Mouse (Mus musculus) liver, adult 2 months (tissue): ENCODE results near the gene Golga4. TPM values are rescaled to one million over a fixed set of nuclear protein-coding genes. Genes with fewer than 3 reads are reported as not detected.

Experiments
- DNase-seq: peaks from one replicate; pipeline ENCODE4 v3.0.0-alpha.2; 2011; ENCODE audit warnings: low read depth, low spot score; ENCODE audit errors: extremely low read depth
- H3K27ac ChIP-seq: fragments of 200-500 bp; replicated peaks from 2 replicates; pipeline ENCODE4 v1.5.1; 2012; ENCODE audit warnings: low read depth, mild to moderate bottlenecking, control low read depth, inconsistent platforms, low read length; ENCODE audit not compliant: insufficient read depth
- H3K27me3 ChIP-seq: fragments of 200-500 bp; 2 replicates; pipeline ENCODE4 v1.6.1; 2012; ENCODE audit warnings: mild to moderate bottlenecking, moderate library complexity, low read length, inconsistent platforms; ENCODE audit not compliant: control insufficient read depth, insufficient read depth
- H3K36me3 ChIP-seq: fragments of 200-500 bp; 2 replicates; pipeline ENCODE4 v1.6.1; 2012; ENCODE audit warnings: low read length, inconsistent platforms; ENCODE audit not compliant: control insufficient read depth, insufficient read depth
- H3K4me1 ChIP-seq: fragments of 200-500 bp; 2 replicates; pipeline ENCODE4 v1.6.1; 2011; ENCODE audit warnings: low read length; ENCODE audit not compliant: control insufficient read depth, insufficient read depth
- H3K4me3 ChIP-seq: fragments of 200-500 bp; 2 replicates; pipeline ENCODE4 v1.5.1; 2011; ENCODE audit warnings: low read depth, mild to moderate bottlenecking, control low read depth, low read length, moderate library complexity; ENCODE audit not compliant: insufficient read depth
- H3K79me2 ChIP-seq: fragments of 200-500 bp; 2 replicates; pipeline ENCODE4 v1.6.1; 2012; ENCODE audit warnings: inconsistent platforms, mild to moderate bottlenecking, low read length, moderate library complexity; ENCODE audit not compliant: control insufficient read depth, insufficient read depth
- H3K9ac ChIP-seq: fragments of 200-500 bp; 2 replicates; pipeline ENCODE4 v1.6.1; 2012; ENCODE audit warnings: low read depth, mild to moderate bottlenecking, control low read depth, inconsistent platforms, low read length
- CTCF ChIP-seq: fragments of 200-500 bp; IDR thresholded peaks from 2 replicates; pipeline ENCODE4 v1.5.1; 2011; ENCODE audit warnings: low read depth, low read length, control low read depth
- POLR2A ChIP-seq: fragments of 200-500 bp; IDR thresholded peaks from 2 replicates; pipeline ENCODE4 v1.6.1; 2011; ENCODE audit warnings: low read length, control low read depth; ENCODE audit not compliant: insufficient read depth; ENCODE audit errors: extremely low read depth
- WGBS: fragments of 180-500 bp; shearing (Covaris S2); methylation state at CpG from one replicate; pipeline ENCODE4 v1.1.7; 2018; 5-methylcytosine and 5-hydroxymethylcytosine counted together
- polyA plus RNA-seq: library from polyadenylated mRNA; depleted of rRNA; stranded (reverse); fragments of >200 nt; gene quantifications from 2 replicates; pipeline ENCODE4 v1.2.3, GENCODE M21; 2012
- total RNA-seq: library from RNA; depleted of rRNA; stranded (reverse); fragments of >200 nt; gene quantifications from 2 replicates; pipeline ENCODE4 v1.2.3, GENCODE M21; 2014

Golga4 gene
- total and polyA plus RNA-seq, 2 experiments, result 9.0 to 47.3 TPM

DNA sequence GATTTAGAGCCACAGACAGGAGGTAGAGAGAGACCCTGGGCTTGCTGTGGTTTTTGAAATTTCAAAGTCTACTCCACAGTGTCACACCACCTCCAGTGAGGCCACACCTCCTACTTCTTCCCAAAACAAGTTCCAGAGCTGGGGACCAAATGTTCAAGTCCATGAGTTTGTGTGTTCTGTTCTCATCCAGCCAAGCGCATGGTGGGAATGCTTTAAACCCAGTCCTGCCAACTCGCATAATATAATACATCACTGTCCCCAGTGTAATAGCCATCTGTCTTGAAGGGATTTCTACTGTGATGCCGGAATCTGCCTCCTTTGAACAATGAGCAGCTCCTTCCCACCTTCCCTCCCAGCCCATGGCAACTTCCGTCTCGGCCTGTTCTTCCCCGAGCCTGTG lies 63.3 kb downstream of the Golga4 start:
- Histone ChIP-seq H3K4me3 (no peak overlapping the region), H3K4me1 (no peaks in the 10 kb centered on the region), H3K27me3 (no peaks in the 10 kb centered on the region), H3K27ac (no peak overlapping the region), H3K79me2 (no peaks in the 10 kb centered on the region), H3K9ac (no peak overlapping the region), H3K36me3 (peaks cover 62% of the 10 kb centered on the region)
- DNase-seq, result no peak
- TF ChIP-seq POLR2A (no peak), CTCF (no peak)
- WGBS, result 94% methylated on average over 6 of the region's 6 CpGs

DNA sequence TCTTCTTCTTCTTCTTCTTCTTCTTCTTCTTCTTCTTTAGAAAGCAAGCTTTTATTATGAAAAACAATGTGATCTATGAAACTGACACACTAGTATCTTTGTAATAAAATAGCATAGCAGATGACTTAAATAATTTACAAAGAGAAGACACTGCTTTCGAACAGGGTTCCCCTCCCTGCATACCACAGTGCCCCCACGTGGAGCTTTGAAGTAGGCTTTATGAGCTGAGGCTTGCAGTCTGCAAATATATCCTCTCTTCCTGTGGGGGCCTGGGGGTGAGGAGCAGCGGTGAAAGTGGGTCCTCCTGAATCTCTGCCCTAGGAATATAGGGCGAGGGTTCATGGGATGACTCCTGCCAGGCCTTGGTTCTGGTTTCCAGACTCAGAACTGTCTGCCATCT lies 64.8 kb downstream of the Golga4 start:
- WGBS, result 83% methylated on average over 4 of the region's 4 CpGs
- Histone ChIP-seq H3K36me3 (peaks cover 63% of the 10 kb centered on the region), H3K27ac (no peak overlapping the region), H3K4me1 (no peaks in the 10 kb centered on the region), H3K4me3 (no peak overlapping the region), H3K9ac (no peak overlapping the region), H3K27me3 (no peaks in the 10 kb centered on the region), H3K79me2 (no peaks in the 10 kb centered on the region)
- no peak for DNase-seq
- no peak for TF ChIP-seq CTCF
- TF ChIP-seq POLR2A, result no peak

DNA sequence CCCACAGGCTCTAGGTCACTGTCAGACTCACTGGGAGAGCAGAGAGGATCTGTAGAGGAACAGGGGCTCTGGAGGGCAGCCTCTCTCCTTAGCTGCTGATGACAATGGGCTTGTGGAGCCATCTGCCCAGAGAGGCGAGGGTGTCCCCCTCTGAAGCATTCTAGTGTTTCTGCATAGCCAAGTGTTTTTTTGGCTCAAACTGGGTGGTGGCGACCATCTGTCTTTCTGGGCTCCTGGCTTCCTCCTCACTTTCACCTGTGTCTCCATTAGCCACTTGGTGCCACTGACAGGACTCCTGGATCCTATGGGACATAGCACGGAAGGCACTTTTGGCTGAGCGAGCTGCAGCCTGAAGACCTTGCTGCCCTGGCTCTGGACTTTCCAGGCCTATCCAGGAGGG lies 65.6 kb downstream of the Golga4 start:
- H3K9ac ChIP-seq, result no peak overlapping the region
- DNase-seq, result no peak
- no peaks in the 10 kb centered on the region for H3K79me2 ChIP-seq
- TF ChIP-seq POLR2A, result no peak
- no peak for TF ChIP-seq CTCF
- 94% methylated on average over 4 of the region's 4 CpGs for WGBS
- H3K4me1 ChIP-seq, result no peaks in the 10 kb centered on the region
- peaks cover 63% of the 10 kb centered on the region for H3K36me3 ChIP-seq
- H3K27ac ChIP-seq, result no peak overlapping the region
- H3K27me3 ChIP-seq, result no peaks in the 10 kb centered on the region
- H3K4me3 ChIP-seq, result no peak overlapping the region

DNA sequence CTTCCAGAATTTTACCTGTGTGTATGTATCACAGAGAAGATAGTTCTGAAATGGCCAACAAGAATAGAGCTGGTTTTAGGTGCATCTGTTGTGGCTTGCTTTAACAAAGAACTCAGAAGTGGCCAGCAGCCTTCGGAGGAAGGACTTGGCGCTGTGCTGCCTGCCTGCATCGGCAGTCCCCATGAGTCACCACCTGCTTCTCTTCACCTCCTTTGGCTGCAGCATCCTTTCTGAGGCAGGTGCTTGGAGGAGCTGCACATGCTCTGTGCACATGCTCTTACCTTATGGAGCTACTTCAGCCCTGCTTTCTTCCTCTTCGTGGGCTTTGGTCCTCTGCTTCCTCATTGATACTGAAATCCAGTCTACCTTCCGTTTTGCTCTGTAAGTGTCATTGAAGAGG lies 68.8 kb downstream of the Golga4 start:
- no peak for DNase-seq
- no peak overlapping the region for H3K4me3 ChIP-seq
- no peak overlapping the region for H3K27ac ChIP-seq
- TF ChIP-seq POLR2A (no peak), CTCF (no peak)
- WGBS, result 91% methylated on average over 5 of the region's 5 CpGs
- H3K4me1 ChIP-seq, result no peaks in the 10 kb centered on the region
- peaks cover 59% of the 10 kb centered on the region for H3K36me3 ChIP-seq
- H3K9ac ChIP-seq, result no peak overlapping the region
- no peaks in the 10 kb centered on the region for H3K27me3 ChIP-seq
- H3K79me2 ChIP-seq, result no peaks in the 10 kb centered on the region

DNA sequence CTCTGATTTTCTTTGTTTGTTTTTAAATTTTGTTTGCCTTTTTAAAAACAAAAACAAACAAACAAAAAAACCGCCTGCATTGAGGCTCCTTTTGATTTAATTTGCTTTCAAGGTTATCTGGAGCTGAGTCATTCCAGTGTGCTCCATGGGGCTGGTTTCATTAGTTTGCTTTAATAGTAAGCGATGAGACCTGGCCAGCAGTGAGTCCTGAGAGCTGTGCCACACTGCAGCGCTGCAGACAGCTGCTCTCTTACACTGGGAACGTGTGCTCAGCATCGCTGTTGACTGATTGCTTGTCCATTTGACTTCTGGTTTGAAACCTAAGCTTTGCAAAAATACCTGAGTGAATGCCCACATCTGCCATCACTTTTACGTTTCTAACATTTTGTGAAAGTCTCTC lies 74.3 kb downstream of the Golga4 start:
- H3K4me3 ChIP-seq, result no peak overlapping the region
- TF ChIP-seq POLR2A (no peak), CTCF (no peak)
- no peak overlapping the region for H3K9ac ChIP-seq
- no peak overlapping the region for H3K27ac ChIP-seq
- H3K79me2 ChIP-seq, result no peaks in the 10 kb centered on the region
- H3K4me1 ChIP-seq, result no peaks in the 10 kb centered on the region
- H3K27me3 ChIP-seq, result no peaks in the 10 kb centered on the region
- WGBS, result 88% methylated on average over 6 of the region's 6 CpGs
- DNase-seq, result no peak
- H3K36me3 ChIP-seq, result peaks cover 58% of the 10 kb centered on the region

DNA sequence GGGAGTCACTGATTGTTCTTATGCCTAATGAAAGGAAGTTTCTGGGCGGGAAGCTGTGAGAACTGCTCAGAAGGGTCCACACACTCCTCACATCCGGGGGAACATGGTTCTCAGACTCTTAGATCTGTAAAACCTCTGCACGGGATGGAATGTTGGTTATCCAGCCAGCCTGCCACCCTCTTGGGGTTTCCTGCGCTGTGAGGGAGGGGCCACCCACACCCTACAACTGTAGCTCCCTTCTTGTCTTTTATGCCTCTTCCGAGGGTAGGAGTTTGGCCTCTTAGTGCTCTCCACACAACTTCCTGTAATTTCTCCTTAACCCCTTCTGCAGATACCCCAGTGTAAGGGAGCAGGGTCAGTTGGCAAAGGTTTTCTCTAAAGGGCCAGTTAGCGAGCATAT lies 76.7 kb downstream of the Golga4 start:
- no peak overlapping the region for H3K27ac ChIP-seq
- H3K4me3 ChIP-seq, result no peak overlapping the region
- H3K27me3 ChIP-seq, result no peaks in the 10 kb centered on the region
- H3K4me1 ChIP-seq, result no peaks in the 10 kb centered on the region
- peaks cover 42% of the 10 kb centered on the region for H3K36me3 ChIP-seq
- no peak for DNase-seq
- TF ChIP-seq CTCF (no peak), POLR2A (no peak)
- H3K9ac ChIP-seq, result no peak overlapping the region
- H3K79me2 ChIP-seq, result no peaks in the 10 kb centered on the region
- WGBS, result 74% methylated on average over 6 of the region's 6 CpGs
